Mouse (Mus musculus): ENCODE results near the gene Inf2.

- TF ChIP-seq POLR2A (IDR thresholded peaks at IDR 0.05; ENCODE audit: borderline replicate concordance, extremely low read depth, low read depth, low read length) = no peak
- TF ChIP-seq CTCF (IDR thresholded peaks at IDR 0.05; ENCODE audit: insufficient read depth, low read length) = no peak
Measured at GRCm38 (mm10) chr12:112620354-112621061, 31.9 kb downstream of the Inf2 start.

Measured in lung, adult 2 months (tissue).